Mouse (Mus musculus) bone marrow macrophage, adult 2 months (primary cell): ENCODE measurements around the gene Med20.

Experiments used
- CTCF ChIP-seq: IDR thresholded peaks from 2 replicates; pipeline ENCODE4 v1.5.1; 2012; ENCODE audit warnings: low read depth, mild to moderate bottlenecking, low read length, moderate library complexity
- POLR2A ChIP-seq: IDR thresholded peaks from 2 replicates; pipeline ENCODE4 v1.6.1; 2012; ENCODE audit warnings: mild to moderate bottlenecking, low read depth, low read length, borderline replicate concordance

DNA sequence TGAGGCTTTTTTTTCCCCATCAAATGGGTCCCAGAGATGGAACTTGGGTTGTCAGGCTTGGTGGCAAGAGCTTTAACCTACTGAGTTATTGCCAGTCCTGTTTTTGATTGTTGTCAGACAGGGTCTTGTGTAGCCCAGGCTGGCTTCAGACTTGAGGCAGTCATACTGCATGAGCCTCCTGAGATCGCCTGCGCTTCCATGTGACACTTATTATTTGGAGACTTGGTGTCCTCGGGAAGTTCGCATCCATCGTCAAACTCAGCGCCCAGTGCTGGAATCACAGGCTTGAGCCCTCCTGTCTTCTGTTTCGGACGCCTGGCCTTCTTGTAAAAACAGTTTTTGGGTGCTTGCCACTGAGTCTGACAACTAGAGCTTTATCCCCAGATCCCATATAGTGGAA, 4.7 kb downstream of the Med20 start:
- no peak for TF ChIP-seq CTCF
- TF ChIP-seq POLR2A = no peak
